Mouse (Mus musculus): ENCODE results near the gene Slc22a19. TPM values are rescaled to one million over a fixed set of nuclear protein-coding genes. Genes with fewer than 3 reads are reported as not detected.

Slc22a19 gene
- not detected in 4 replicates for total RNA-seq (2023; ENCODE audit: inconsistent age)

GRCm38 (mm10) chr19:7711148-7711547 lies at the start of gene Slc22a19:
Gene Slc22a19, minus strand, starts transcription at chr19:7711310.

Other genes with a start within 250 kb of the Slc22a19 start
- gene Rtn3, start 228.0 kb downstream of the Slc22a19 start, total RNA-seq (2023; ENCODE audit: inconsistent age): 46.9 to 56.2 TPM (median 54.3 TPM) in 4 replicates
- gene Atl3, start 217.3 kb downstream of the Slc22a19 start, total RNA-seq (2023; ENCODE audit: inconsistent age): 52.2 to 57.1 TPM (median 55.0 TPM) in 4 replicates
- 14.2 to 15.5 TPM (median 15.1 TPM) in 4 replicates for gene Pla2g16, start 153.9 kb downstream of the Slc22a19 start, total RNA-seq (2023; ENCODE audit: inconsistent age)
- not detected in 4 replicates for gene Lgals12, start 104.1 kb downstream of the Slc22a19 start, total RNA-seq (2023; ENCODE audit: inconsistent age)
- gene Hrasls5, start 98.8 kb downstream of the Slc22a19 start, total RNA-seq (2023; ENCODE audit: inconsistent age): not detected in 4 replicates
- gene Slc22a26, start 91.4 kb upstream of the Slc22a19 start, total RNA-seq (2023; ENCODE audit: inconsistent age): not detected in 4 replicates

Data from B cell, adult (primary cell).